Mouse (Mus musculus) myocyte (in vitro differentiated cells): ENCODE measurements at regions not wholly inside any gene's neighbourhood (a gene's known extent, or its start where the extent isn't known, plus 50 kb on each side); places are given as distances from the start of the nearest gene placed in this dataset.
A peak's percentile ranks its signal among the peaks of the same experiment; 100 is the strongest.

Source experiments
- H3K27me3 ChIP-seq: one replicate; pipeline ENCODE4 v1.6.1; 2011; ENCODE audit not compliant: control insufficient read depth, insufficient read depth, insufficient read length
- H3K36me3 ChIP-seq: one replicate; pipeline ENCODE4 v1.6.1; 2011; ENCODE audit not compliant: control insufficient read depth, insufficient read depth
- H3K4me2 ChIP-seq: one replicate; pipeline ENCODE4 v1.6.1; 2011; ENCODE audit warnings: low read depth, control low read depth
- H3K4me3 ChIP-seq: one replicate; pipeline ENCODE4 v1.5.1; 2011; ENCODE audit warnings: mild to moderate bottlenecking, control low read depth, moderate library complexity
- H3K79me2 ChIP-seq: one replicate; pipeline ENCODE4 v1.6.1; 2011; ENCODE audit not compliant: control insufficient read depth, insufficient read depth
- H3ac ChIP-seq: one replicate; pipeline ENCODE4 v1.6.1; 2011; ENCODE audit not compliant: control insufficient read depth, insufficient read length
- CEBPB ChIP-seq: IDR thresholded peaks from 2 replicates; pipeline ENCODE4 v1.6.1; 2011; ENCODE audit warnings: mild to moderate bottlenecking, moderate library complexity; ENCODE audit not compliant: poor library complexity, insufficient read depth, severe bottlenecking
- E2F4 ChIP-seq: IDR thresholded peaks from one replicate; pipeline ENCODE4 v1.6.1; 2011; ENCODE audit warnings: mild to moderate bottlenecking, control low read depth, moderate library complexity; ENCODE audit not compliant: insufficient read depth
- MAX ChIP-seq: IDR thresholded peaks from one replicate; pipeline ENCODE4 v1.6.1; 2011; ENCODE audit warnings: low read depth, mild to moderate bottlenecking, control low read depth
- MYOD1 ChIP-seq, 3 experiments: IDR thresholded peaks; one replicate each; pipeline ENCODE4 v1.6.1; 2011; ENCODE audit warnings: control low read depth in 2 of 3, low read depth in 2 of 3, mild to moderate bottlenecking in 2 of 3, moderate library complexity in 1 of 3; ENCODE audit not compliant: insufficient read length in 2 of 3, control insufficient read depth in 1 of 3
- MYOG ChIP-seq, 3 experiments: IDR thresholded peaks; one replicate each; pipeline ENCODE4 v1.6.1; 2011; ENCODE audit warnings: control low read depth in 2 of 3, low read depth in 2 of 3, mild to moderate bottlenecking in 2 of 3; ENCODE audit not compliant: insufficient read length in 2 of 3, control insufficient read depth in 1 of 3, insufficient read depth in 1 of 3
- POLR2A ChIP-seq: IDR thresholded peaks from one replicate; pipeline ENCODE4 v1.6.1; 2011; ENCODE audit warnings: low read depth, mild to moderate bottlenecking, control low read depth, moderate library complexity; ENCODE audit not compliant: insufficient read length
- POLR2AphosphoS2 ChIP-seq: IDR thresholded peaks from one replicate; pipeline ENCODE4 v1.6.1; 2011; ENCODE audit warnings: low read depth, control low read depth; ENCODE audit not compliant: insufficient read length
- REST ChIP-seq: IDR thresholded peaks from one replicate; pipeline ENCODE4 v1.6.1; 2011; ENCODE audit warnings: mild to moderate bottlenecking, control low read depth, moderate library complexity; ENCODE audit not compliant: insufficient read depth, insufficient read length
- SRF ChIP-seq: IDR thresholded peaks from one replicate; pipeline ENCODE4 v1.6.1; 2011; ENCODE audit warnings: low read depth; ENCODE audit not compliant: control insufficient read depth, insufficient read length
- TCF12 ChIP-seq: IDR thresholded peaks from one replicate; pipeline ENCODE4 v1.6.1; 2011; ENCODE audit warnings: mild to moderate bottlenecking, control low read depth; ENCODE audit not compliant: poor library complexity, insufficient read depth, severe bottlenecking
- TCF3 ChIP-seq: IDR thresholded peaks from one replicate; pipeline ENCODE4 v1.6.1; 2011; ENCODE audit warnings: low read depth, control low read depth; ENCODE audit not compliant: insufficient read length
- USF1 ChIP-seq: IDR thresholded peaks from one replicate; pipeline ENCODE4 v1.6.1; 2011; ENCODE audit warnings: low read depth, mild to moderate bottlenecking, control low read depth, moderate library complexity

DNA sequence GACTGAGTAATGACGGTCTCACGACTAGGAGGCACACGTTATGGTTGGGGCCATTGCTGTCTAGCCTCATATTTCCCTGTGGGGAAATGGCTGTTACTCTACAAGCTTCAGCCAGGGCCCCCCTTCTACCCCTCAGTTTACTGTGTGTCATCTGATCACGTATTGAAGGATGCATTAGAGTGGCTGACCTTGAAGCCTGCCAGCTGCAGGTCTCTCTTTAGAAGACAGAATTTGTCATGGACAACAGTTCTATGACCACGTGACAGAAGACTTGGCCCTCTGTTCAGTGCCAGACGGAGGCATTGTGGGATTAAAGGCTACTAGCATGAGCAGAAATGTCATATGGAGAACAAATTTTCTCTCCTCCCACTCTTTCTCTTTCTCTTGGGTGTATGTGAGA, 115.6 kb downstream of the Gas1 start:
- H3ac ChIP-seq, result no peak overlapping the region
- no peaks in the 10 kb centered on the region for H3K79me2 ChIP-seq
- H3K4me3 ChIP-seq, result no peak overlapping the region
- no peak overlapping the region for H3K4me2 ChIP-seq
- TF ChIP-seq USF1, result no peak
- no peak for TF ChIP-seq CEBPB
- no peak for TF ChIP-seq POLR2AphosphoS2
- TF ChIP-seq REST, result no peak
- no peak for TF ChIP-seq POLR2A
- no peaks in the 10 kb centered on the region for H3K27me3 ChIP-seq
- H3K36me3 ChIP-seq, result no peaks in the 10 kb centered on the region

DNA sequence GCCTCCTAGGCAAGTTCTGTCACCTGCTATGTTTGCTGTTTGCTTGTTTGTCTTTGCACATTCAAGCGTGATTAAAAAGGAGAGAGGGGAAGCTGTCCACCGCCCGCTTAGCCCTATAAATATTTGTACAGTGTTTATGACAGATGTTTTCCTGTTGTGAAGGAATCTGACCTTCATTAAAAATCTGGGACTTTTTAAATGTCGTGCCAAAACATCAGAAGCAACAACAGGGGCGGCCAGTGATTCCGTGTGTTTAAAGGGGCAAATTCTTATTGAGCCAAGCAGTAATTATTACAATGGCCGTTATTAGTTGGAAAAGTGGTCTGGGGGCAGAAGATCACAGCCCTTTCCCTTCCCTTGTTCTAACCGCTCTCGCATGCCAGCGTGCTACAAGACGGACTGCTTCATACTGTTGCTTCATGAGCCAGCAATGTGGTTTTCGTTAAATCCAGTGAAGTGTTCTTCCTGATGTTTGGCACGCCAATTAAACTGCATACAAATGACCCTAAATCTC, 119.3 kb downstream of the Gas1 start:
- Histone ChIP-seq H3K27me3 (no peaks in the 10 kb centered on the region), H3K4me3 (no peak overlapping the region), H3ac (no peak overlapping the region), H3K36me3 (no peaks in the 10 kb centered on the region), H3K4me2 (no peak overlapping the region), H3K79me2 (no peaks in the 10 kb centered on the region)
- TF ChIP-seq REST, result no peak
- no peak for TF ChIP-seq CEBPB
- no peak for TF ChIP-seq MAX
- no peak for TF ChIP-seq TCF3
- no peak for TF ChIP-seq E2F4
- no peak for TF ChIP-seq SRF
- no peak for TF ChIP-seq POLR2A
- no peak for TF ChIP-seq USF1
- TF ChIP-seq MYOD1 (IDR thresholded peaks at IDR 0.05; ENCODE audit: control insufficient read depth in 1 of 3, insufficient read length in 2 of 3, low read depth in 2 of 3), result no peak
- TF ChIP-seq MYOG (IDR thresholded peaks at IDR 0.05; ENCODE audit: control insufficient read depth in 1 of 3, insufficient read depth in 1 of 3, insufficient read length in 2 of 3, low read depth in 2 of 3), result no peak
- no peak for TF ChIP-seq TCF12
- TF ChIP-seq POLR2AphosphoS2, result no peak

DNA sequence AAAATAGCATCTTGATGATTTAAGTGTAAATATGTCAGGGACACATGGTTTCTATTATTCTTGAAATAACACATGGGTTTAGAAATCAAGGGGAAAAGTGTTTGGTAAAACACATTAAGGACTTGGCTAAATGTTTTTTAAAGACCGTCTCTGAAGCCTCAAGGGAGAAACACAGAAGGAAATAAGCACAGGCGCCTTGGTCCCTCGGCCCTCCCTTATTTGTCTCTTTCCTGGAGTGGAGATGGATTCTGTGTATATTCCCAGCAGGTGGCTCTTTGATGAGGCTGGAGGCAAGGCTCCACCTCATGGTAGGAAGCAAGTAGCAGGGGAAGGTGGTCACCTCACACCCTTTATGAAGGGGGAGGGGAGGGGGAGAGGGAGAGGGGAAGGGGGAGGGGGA, 122.6 kb downstream of the Gas1 start:
- Histone ChIP-seq H3K27me3 (no peaks in the 10 kb centered on the region), H3K4me2 (no peak overlapping the region), H3K4me3 (no peak overlapping the region), H3ac (no peak overlapping the region), H3K36me3 (no peaks in the 10 kb centered on the region), H3K79me2 (no peaks in the 10 kb centered on the region)
- TF ChIP-seq TCF3, result no peak
- no peak for TF ChIP-seq CEBPB
- TF ChIP-seq MYOD1 (IDR thresholded peaks at IDR 0.05; ENCODE audit: control insufficient read depth in 1 of 3, insufficient read length in 2 of 3, low read depth in 2 of 3), result no peak
- no peak for TF ChIP-seq POLR2AphosphoS2
- no peak for TF ChIP-seq SRF
- no peak for TF ChIP-seq USF1
- TF ChIP-seq MYOG (IDR thresholded peaks at IDR 0.05; ENCODE audit: control insufficient read depth in 1 of 3, insufficient read depth in 1 of 3, insufficient read length in 2 of 3, low read depth in 2 of 3), result no peak
- no peak for TF ChIP-seq REST
- TF ChIP-seq TCF12, result no peak

DNA sequence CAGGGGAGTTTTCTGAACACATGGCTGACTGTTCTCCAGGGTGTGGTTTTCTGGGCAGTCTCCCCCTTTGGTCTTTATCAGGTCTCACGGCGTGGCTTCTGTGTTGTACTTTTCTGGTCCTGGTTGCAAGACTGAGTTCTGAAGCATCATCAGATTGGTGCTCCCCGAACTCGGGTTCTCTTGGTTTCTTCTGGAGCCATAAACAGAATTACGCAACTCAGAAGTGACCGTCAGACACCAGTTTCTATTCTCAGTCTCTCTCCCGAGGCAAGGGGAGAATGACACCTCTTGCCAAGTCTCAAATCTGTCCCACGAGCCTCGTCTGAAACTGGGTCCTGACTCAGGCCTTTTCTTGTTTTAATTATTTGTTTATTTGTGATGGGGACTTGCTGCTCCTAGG, 123.1 kb downstream of the Gas1 start:
- Histone ChIP-seq H3K27me3 (no peaks in the 10 kb centered on the region), H3K79me2 (no peaks in the 10 kb centered on the region), H3K4me3 (no peak overlapping the region), H3ac (no peak overlapping the region), H3K4me2 (no peak overlapping the region), H3K36me3 (no peaks in the 10 kb centered on the region)
- TF ChIP-seq USF1 (no peak), CEBPB (peak; percentile 79; the same call in 1 of the 2 replicates), POLR2AphosphoS2 (no peak), TCF3 (no peak), MYOG (IDR thresholded peaks at IDR 0.05; ENCODE audit: control insufficient read depth in 1 of 3, insufficient read depth in 1 of 3, insufficient read length in 2 of 3, low read depth in 2 of 3) (no peak), SRF (no peak), REST (no peak)

DNA sequence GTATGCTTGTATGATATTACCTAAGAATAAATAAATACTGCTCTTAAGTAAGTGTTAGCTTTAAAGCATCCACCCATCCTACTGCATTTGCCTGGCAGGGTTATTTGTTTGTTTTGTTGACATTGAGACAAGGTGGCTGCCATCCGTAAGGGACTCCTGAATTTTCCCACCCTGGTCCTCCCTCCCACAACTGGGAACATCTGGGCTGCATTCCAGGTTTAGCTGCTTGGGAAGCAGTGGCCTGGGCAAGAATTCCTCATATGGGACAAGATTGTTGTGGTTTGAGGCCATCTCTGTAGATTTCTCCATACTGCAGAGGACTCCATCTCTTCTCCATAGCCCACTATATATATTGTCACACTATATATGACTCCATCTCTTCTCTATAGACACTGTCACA, 125.3 kb downstream of the Gas1 start:
- TF ChIP-seq TCF12, result no peak
- no peak for TF ChIP-seq MAX
- no peak for TF ChIP-seq E2F4
- no peak for TF ChIP-seq CEBPB
- no peak for TF ChIP-seq MYOD1 (IDR thresholded peaks at IDR 0.05; ENCODE audit: control insufficient read depth in 1 of 3, insufficient read length in 2 of 3, low read depth in 2 of 3)
- TF ChIP-seq REST, result no peak
- no peaks in the 10 kb centered on the region for H3K79me2 ChIP-seq
- H3K36me3 ChIP-seq, result no peaks in the 10 kb centered on the region
- H3K4me2 ChIP-seq, result no peak overlapping the region
- H3K4me3 ChIP-seq, result no peak overlapping the region
- no peak overlapping the region for H3ac ChIP-seq
- no peaks in the 10 kb centered on the region for H3K27me3 ChIP-seq
